Mouse (Mus musculus) embryonic fibroblast, embryonic 13.5 days (primary cell): ENCODE measurements at regions not wholly inside any gene's neighbourhood (a gene's known extent, or its start where the extent isn't known, plus 50 kb on each side); places are given as distances from the start of the nearest gene placed in this dataset.

Experiments
- CTCF ChIP-seq: IDR thresholded peaks from 2 replicates; pipeline ENCODE4 v1.5.1; 2011; ENCODE audit warnings: mild to moderate bottlenecking, control low read depth, low read length, moderate library complexity, borderline replicate concordance; ENCODE audit not compliant: insufficient read depth
- POLR2A ChIP-seq: IDR thresholded peaks from 2 replicates; pipeline ENCODE4 v1.6.1; 2011; ENCODE audit warnings: low read depth, mild to moderate bottlenecking, control low read depth, low read length, moderate library complexity

DNA sequence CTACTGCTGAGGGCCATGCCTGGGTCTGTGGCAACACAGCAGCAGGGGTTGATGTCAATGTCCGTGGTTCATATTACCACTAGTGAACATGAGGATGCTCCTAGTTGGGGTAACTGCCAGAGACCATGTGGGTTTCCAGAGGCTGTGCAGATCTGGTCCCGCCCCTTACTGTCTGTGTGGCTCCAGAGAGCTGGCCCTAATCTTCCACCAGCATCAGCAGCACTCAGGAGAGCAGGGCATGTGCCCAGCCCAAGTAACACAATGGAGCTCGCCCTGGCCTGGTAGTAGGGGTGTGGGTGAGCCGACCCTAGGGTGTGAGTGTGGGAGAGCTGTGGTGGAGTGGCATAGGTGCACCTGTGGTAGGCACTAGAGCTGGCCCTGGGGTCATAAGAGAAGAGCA is 59.3 kb upstream of the Galnt15 start:
- TF ChIP-seq POLR2A (no peak), CTCF (no peak)
